Mouse (Mus musculus) testis, adult 2 months (tissue): ENCODE results near the gene Hist1h2aa. TPM values are rescaled to one million over a fixed set of nuclear protein-coding genes. Genes with fewer than 3 reads are reported as not detected.

Experiments
- H3K27ac ChIP-seq: fragments of 200-500 bp; 2 replicates; pipeline ENCODE4 v1.5.1; 2012; ENCODE audit warnings: low read depth, low read length; ENCODE audit not compliant: control insufficient read depth, insufficient read depth
- H3K27me3 ChIP-seq: fragments of 200-500 bp; 2 replicates; pipeline ENCODE4 v1.6.1; 2012; ENCODE audit warnings: mild to moderate bottlenecking, low read length, moderate library complexity; ENCODE audit not compliant: control insufficient read depth, insufficient read depth
- H3K36me3 ChIP-seq: fragments of 200-500 bp; 2 replicates; pipeline ENCODE4 v1.6.1; 2012; ENCODE audit warnings: mild to moderate bottlenecking, low read length; ENCODE audit not compliant: control insufficient read depth, insufficient read depth
- H3K4me1 ChIP-seq: fragments of 200-500 bp; 2 replicates; pipeline ENCODE4 v1.6.1; 2012; ENCODE audit warnings: low read length; ENCODE audit not compliant: control insufficient read depth, insufficient read depth
- H3K4me3 ChIP-seq: fragments of 200-500 bp; 2 replicates; pipeline ENCODE4 v1.5.1; 2012; ENCODE audit warnings: low read depth, mild to moderate bottlenecking, low read length, moderate library complexity, mixed read lengths; ENCODE audit not compliant: control insufficient read depth
- CTCF ChIP-seq: fragments of 200-500 bp; IDR thresholded peaks from 2 replicates; pipeline ENCODE4 v1.5.1; 2012; ENCODE audit warnings: low read depth, mild to moderate bottlenecking, inconsistent platforms, low read length, moderate library complexity; ENCODE audit not compliant: control insufficient read depth, insufficient read depth, insufficient replicate concordance
- POLR2A ChIP-seq: fragments of 200-500 bp; IDR thresholded peaks from 2 replicates; pipeline ENCODE4 v1.6.1; 2012; ENCODE audit warnings: low read depth, mild to moderate bottlenecking, inconsistent platforms, low read length, moderate library complexity; ENCODE audit not compliant: control insufficient read depth
- polyA plus RNA-seq: library from polyadenylated mRNA; depleted of rRNA; stranded (reverse); fragments of >200 nt; gene quantifications from 2 replicates; pipeline ENCODE4 v1.2.3, GENCODE M21; 2012; rRNA removed

The Hist1h2aa gene
- polyA plus RNA-seq = 39.5 and 59.1 TPM in 2 replicates

GRCm38 (mm10) chr13:23934211-23934520 is at the start of gene Hist1h2aa:
Gene Hist1h2aa, plus strand, starts transcription at chr13:23934462.
- Histone ChIP-seq H3K36me3 (no peaks in the 10 kb centered on the region), H3K27me3 (no peaks in the 10 kb centered on the region), H3K27ac (peak within 1 kb of the TSS; percentile 100), H3K4me3 (peak within 1 kb of the TSS; percentile 95), H3K4me1 (peaks cover 11% of the 10 kb centered on the region)
- TF ChIP-seq CTCF (no peak), POLR2A (peak; percentile 56; the same call in 1 of the 2 replicates)

- no peaks in the 10 kb centered on the region for H3K27me3 ChIP-seq
- no peak overlapping the region for H3K4me3 ChIP-seq
- no peak for TF ChIP-seq CTCF
- no peak for TF ChIP-seq POLR2A
- H3K27ac ChIP-seq = no peak overlapping the region
- no peaks in the 10 kb centered on the region for H3K4me1 ChIP-seq
- no peaks in the 10 kb centered on the region for H3K36me3 ChIP-seq
Measured at GRCm38 (mm10) chr13:23885540-23885939, 48.7 kb upstream of the Hist1h2aa start.

- no peak overlapping the region for H3K4me3 ChIP-seq
- H3K27me3 ChIP-seq = no peaks in the 10 kb centered on the region
- H3K27ac ChIP-seq = no peak overlapping the region
- no peak for TF ChIP-seq POLR2A
- no peak for TF ChIP-seq CTCF
- no peaks in the 10 kb centered on the region for H3K4me1 ChIP-seq
- H3K36me3 ChIP-seq = no peaks in the 10 kb centered on the region
Measured at GRCm38 (mm10) chr13:23887026-23887725, 47.1 kb upstream of the Hist1h2aa start.

- no peak overlapping the region for H3K27ac ChIP-seq
- H3K4me1 ChIP-seq = no peaks in the 10 kb centered on the region
- H3K4me3 ChIP-seq = no peak overlapping the region
- H3K36me3 ChIP-seq = no peaks in the 10 kb centered on the region
- no peaks in the 10 kb centered on the region for H3K27me3 ChIP-seq
- no peak for TF ChIP-seq POLR2A
- TF ChIP-seq CTCF = no peak
Measured at GRCm38 (mm10) chr13:23889011-23889605, 45.2 kb upstream of the Hist1h2aa start.

- no peaks in the 10 kb centered on the region for H3K27me3 ChIP-seq
- no peaks in the 10 kb centered on the region for H3K36me3 ChIP-seq
- no peaks in the 10 kb centered on the region for H3K4me1 ChIP-seq
- TF ChIP-seq CTCF (no peak), POLR2A (no peak)
- no peak overlapping the region for H3K27ac ChIP-seq
- no peak overlapping the region for H3K4me3 ChIP-seq
Measured at GRCm38 (mm10) chr13:23892592-23893268, 41.5 kb upstream of the Hist1h2aa start.

GRCm38 (mm10) chr13:23893269-23893593 is 41.0 kb upstream of the Hist1h2aa start:
- H3K27ac ChIP-seq = no peak overlapping the region
- TF ChIP-seq CTCF (no peak), POLR2A (no peak)
- H3K4me3 ChIP-seq = no peak overlapping the region
- H3K27me3 ChIP-seq = no peaks in the 10 kb centered on the region
- H3K36me3 ChIP-seq = no peaks in the 10 kb centered on the region
- no peaks in the 10 kb centered on the region for H3K4me1 ChIP-seq

GRCm38 (mm10) chr13:23898242-23898641 is 36.0 kb upstream of the Hist1h2aa start:
- Histone ChIP-seq H3K4me3 (no peak overlapping the region), H3K27me3 (no peaks in the 10 kb centered on the region), H3K36me3 (no peaks in the 10 kb centered on the region), H3K27ac (no peak overlapping the region), H3K4me1 (no peaks in the 10 kb centered on the region)
- TF ChIP-seq CTCF (no peak), POLR2A (no peak)

GRCm38 (mm10) chr13:23906906-23907305 is 27.4 kb upstream of the Hist1h2aa start:
- TF ChIP-seq POLR2A (no peak), CTCF (no peak)
- Histone ChIP-seq H3K4me1 (no peaks in the 10 kb centered on the region), H3K36me3 (no peaks in the 10 kb centered on the region), H3K27me3 (no peaks in the 10 kb centered on the region), H3K27ac (no peak overlapping the region), H3K4me3 (no peak overlapping the region)
